Mouse (Mus musculus) adrenal gland, adult 2 months (tissue): Measurements from ENCODE around the gene Tmem87b. TPM values are rescaled to one million over a fixed set of nuclear protein-coding genes. Genes with fewer than 3 reads are reported as not detected.

Experiments
- DNase-seq: peaks from one replicate; pipeline ENCODE4 v3.0.0; 2021
- polyA plus RNA-seq: library from polyadenylated mRNA; depleted of rRNA; stranded (reverse); fragments of >200 nt; gene quantifications from 2 replicates; pipeline ENCODE4 v1.2.3, GENCODE M21; 2012
- total RNA-seq, 2 experiments: library from RNA; stranded (reverse); gene quantifications; 2 replicates each; pipeline ENCODE4 v1.2.3; 2021

Gene Tmem87b
- total and polyA plus RNA-seq, 3 experiments = 14.0 to 34.4 (median 31.6) TPM

GRCm38 (mm10) chr2:128818956-128819643 is 1.2 kb downstream of the Tmem87b start:
- DNase-seq = peak; percentile 62

DNA sequence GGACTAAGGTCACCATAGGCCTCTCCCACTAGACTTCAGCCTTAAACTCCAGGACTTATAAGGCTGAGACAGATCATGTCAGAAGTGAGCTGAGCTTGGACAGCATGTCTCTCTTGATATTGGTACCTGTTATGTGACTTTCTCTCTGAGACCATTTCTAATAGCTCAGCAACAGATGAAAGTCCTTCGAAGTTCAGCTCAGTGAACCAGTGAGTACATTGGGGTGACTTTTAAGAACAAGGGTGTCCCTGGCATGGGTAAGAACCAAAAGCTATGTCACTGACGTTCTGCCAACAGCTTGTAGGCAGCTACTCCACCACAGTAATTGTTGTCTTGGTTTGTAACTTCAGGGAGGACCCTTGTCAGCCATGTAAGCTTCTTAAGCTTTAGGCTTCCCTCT is 2.7 kb downstream of the Tmem87b start:
- DNase-seq = no peak

DNA sequence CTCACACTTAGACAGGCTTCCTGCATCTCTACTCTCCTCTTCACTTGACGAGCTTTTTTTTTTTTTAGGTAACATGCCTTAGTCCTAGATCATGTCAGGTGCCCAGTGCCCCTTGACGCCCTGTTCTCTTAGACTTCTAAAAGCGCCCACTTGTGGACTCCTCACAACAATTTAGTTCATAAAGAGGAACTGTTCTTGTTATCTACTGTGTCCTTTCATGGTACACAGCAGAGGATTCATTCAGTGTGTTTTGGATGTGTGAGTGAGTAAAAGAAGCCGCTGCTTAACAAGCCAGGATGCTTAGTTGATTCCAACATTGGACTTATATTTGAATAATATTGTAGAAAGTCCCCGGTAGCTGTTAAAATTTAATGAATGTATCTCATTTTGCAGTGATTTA is 6.0 kb downstream of the Tmem87b start:
- DNase-seq = no peak

- no peak for DNase-seq
Observed at GRCm38 (mm10) chr2:128827787-128828186, 9.9 kb downstream of the Tmem87b start.

- no peak for DNase-seq
Observed at GRCm38 (mm10) chr2:128832611-128833010, 14.7 kb downstream of the Tmem87b start.

- peak; percentile 43 for DNase-seq
Observed at GRCm38 (mm10) chr2:128833035-128833434, 15.1 kb downstream of the Tmem87b start.

GRCm38 (mm10) chr2:128833435-128833834 is 15.5 kb downstream of the Tmem87b start:
- no peak for DNase-seq

GRCm38 (mm10) chr2:128837531-128837930 is 19.6 kb downstream of the Tmem87b start:
- DNase-seq = no peak

- no peak for DNase-seq
Observed at GRCm38 (mm10) chr2:128838611-128839010, 20.7 kb downstream of the Tmem87b start.

DNA sequence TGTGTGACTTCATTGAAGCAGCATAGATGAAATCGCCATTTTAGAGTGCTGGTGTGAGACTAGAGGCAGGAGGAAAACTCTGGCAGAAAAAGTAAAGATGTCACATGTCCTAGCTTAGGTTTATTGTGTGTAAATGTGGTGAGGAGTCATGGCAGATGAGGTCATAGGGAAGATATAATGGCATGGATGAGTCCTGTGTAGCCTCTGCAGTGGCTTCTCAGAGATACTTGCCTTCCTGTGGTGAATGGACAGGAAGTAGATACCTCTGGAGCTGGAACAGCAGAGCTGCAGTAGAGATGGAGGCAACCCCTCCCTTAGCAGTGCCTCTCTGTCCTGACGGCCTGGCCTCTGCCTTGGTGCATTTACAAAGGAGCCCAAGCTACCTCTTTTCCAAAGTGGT is 21.6 kb downstream of the Tmem87b start:
- no peak for DNase-seq

DNA sequence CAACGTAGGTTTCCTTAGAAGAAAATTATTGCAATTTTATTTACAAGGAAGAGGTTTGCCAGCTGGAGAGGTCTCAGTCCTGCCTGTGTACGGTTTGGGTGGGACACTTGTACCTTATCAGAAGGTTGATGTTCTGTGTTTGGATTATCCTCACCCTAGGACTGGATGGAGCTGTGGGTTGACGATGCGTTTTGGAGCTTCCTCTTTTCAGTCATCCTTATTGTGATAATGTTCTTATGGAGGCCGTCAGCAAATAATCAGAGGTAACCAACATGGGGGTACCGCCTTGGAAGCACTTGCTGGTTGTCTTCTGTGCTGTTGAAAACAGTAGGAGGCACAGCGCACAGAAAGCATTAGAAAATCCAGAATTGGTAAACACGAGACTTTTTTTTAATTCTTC is 24.5 kb downstream of the Tmem87b start:
- no peak for DNase-seq

DNA sequence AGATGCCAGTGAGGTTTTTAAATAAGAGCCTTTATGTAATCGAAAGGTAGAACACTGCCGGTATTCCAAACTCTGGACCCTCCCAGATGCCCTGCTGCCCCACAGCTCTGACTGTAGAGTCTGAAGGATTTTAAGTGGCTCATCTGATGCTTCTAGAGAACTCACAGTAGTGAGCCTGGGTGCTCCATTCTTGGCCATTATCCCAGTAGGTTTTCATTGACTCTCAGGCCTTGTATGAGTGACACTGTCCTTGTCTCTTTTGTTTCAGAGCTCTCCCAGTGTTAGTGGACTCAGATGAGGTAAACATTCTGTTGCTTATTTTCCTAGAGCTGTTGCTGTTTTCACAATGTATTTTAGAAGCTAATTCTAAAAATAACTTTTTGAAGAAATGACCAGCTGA is 32.1 kb downstream of the Tmem87b start:
- DNase-seq = no peak

GRCm38 (mm10) chr2:128856673-128857072 is 38.8 kb downstream of the Tmem87b start:
- no peak for DNase-seq

DNA sequence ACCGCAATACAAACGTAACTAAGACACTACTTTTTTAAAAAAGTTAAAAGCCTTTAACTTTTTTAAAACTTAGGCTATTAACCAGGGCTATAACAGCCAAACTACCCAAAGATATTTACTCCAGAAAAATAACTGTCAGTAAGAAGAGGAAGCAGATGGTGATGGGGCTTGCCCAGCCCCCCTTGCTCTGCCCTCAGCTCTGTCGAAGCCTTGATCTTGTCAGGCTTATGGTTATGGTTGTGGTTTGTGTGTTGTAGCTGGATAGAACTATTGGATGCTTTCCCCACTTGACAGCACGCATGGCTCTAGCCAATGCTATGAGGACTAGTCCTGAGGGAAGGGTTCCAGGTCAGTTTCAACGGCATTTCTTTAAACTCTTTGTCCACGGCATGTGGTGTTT is 41.0 kb downstream of the Tmem87b start:
- DNase-seq = no peak

DNA sequence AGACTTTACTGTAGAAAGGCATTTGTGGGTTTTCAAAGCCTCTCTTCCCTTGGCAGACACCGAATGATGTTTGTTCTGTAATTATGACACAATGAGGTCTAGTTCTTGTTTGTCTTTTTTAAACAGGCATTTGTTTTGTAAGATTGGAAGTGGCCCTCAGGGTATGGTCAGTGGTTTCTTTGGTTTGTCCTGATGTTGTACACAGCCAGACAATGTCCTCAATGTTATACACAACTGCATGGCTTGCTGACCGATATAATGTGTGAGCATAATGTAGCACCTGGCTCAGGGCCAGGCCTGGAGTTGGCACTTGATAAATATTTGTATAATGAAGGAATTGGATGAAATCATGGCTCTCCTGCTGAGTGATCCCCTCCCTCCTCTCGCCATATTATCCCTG is 41.9 kb downstream of the Tmem87b start:
- DNase-seq = no peak

GRCm38 (mm10) chr2:128862636-128863035 is 44.7 kb downstream of the Tmem87b start, which contains the start of gene Fbln7:
Gene Fbln7, plus strand, starts transcription at chr2:128862981.
- no peak for DNase-seq

GRCm38 (mm10) chr2:128863777-128864331 is 45.9 kb downstream of the Tmem87b start:
- DNase-seq = peak; percentile 82

GRCm38 (mm10) chr2:128865061-128865460 is 47.1 kb downstream of the Tmem87b start:
- no peak for DNase-seq

DNA sequence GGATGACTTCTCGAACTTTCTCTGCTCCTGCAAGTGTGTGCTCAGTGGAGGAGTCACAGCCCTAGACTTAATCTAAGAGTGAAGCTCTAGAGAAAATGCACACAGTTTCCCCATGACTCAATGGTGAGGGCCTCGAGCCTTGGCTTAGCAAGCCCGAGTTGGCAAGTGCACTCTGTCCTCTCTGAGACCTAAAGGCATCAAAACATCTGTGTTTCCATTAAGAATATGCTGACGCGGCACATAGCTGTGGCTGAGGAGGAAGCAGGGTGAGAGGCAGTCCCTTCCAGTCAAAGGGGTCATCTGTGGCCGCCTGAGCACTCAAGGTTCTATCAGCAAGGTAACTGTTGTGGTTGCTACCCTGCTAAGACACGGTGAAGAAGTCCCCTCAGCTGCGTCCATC is 53.7 kb downstream of the Tmem87b start:
- DNase-seq = no peak

DNA sequence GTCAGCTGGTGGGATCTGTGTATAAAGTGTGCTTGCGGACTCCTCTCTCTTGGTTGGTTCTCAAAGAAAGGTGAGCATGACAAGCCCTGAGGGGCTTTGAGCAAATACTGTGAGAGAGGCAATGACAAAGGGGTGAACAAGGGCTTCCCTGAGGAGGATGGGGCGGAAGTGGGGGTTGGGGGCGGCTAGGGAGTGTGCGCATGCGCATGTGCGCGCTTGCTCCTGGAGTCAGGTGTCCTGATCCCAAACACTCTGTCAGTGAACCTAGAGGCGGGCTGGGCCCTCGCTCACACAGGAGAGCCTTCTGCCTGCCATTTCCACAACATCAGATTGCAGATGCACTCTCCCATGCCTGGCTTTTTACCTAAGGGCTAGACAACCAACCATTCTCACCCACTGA is 54.3 kb downstream of the Tmem87b start:
- DNase-seq = no peak

DNA sequence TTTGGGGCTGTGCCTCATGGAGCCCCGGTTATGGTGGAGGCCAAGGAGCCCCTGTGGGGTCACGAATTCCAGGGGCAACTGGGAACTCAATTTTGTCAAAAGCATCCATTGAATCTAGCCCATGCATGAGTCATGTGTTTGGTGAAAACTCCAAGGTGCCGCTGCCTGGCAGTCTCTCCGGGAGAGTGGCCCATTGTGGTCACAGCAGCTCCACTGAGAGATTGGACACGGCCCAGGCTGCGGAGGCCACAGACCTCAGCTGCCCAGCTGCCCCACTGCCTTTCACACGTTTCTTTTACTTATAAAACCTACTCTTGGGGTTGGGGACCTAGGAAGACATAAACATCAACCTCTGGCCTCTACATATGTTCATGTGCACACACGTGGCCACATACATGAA is 57.6 kb downstream of the Tmem87b start:
- DNase-seq = no peak

- no peak for DNase-seq
Observed at GRCm38 (mm10) chr2:128881236-128881635, 63.3 kb downstream of the Tmem87b start.

GRCm38 (mm10) chr2:128885225-128885811 is 67.4 kb downstream of the Tmem87b start:
- no peak for DNase-seq
